Comparison of ENCODE assay signal across 8 mouse cellular contexts in genomic region chr11:32286695-32287492, GRCm38 (mm10). TPM values are rescaled to one million over a fixed set of nuclear protein-coding genes. Genes with fewer than 3 reads are reported as not detected.
DNase-seq lines count a peak whose midpoint lies in the region; ATAC-seq and TF ChIP-seq lines count a peak whose summit lies in the region.
"Not testable (repeated sequence)": the region's sequence is repeated elsewhere in the genome, so short reads cannot be mapped to it uniquely, and the experiment has no call there.

Gene Hbq1b (plus strand): TSS chr11:32286965.

- intact Hi-C loops in heart, postnatal 14 days (cut with DNase I): loop anchor here (1.0 to 5.0 kb wide), 3 partner anchors 35 to 104 kb away; no protein-coding TSS in a partner anchor

- peak; percentile 84 for ATAC-seq in forebrain, embryonic 15.5 days (replicated peaks)
- ATAC-seq in liver, embryonic 16.5 days (ENCODE audit: low read depth): not testable (repeated sequence)
- ATAC-seq in neural tube, embryonic 12.5 days (ENCODE audit: low FRiP score, low read depth): peak; percentile 78
- peak; percentile 74; the same call in 1 of the 2 replicates for ATAC-seq in stomach, postnatal 0 days (ENCODE audit: low FRiP score, low TSS enrichment)

- WGBS in forebrain, embryonic 15.5 days: 20% methylated on average over 32 of the region's 33 CpGs
- 13% methylated on average over 30 of the region's 33 CpGs for WGBS in liver, embryonic 16.5 days (ENCODE audit: insufficient replicate concordance)
- 23% methylated on average over 33 of the region's 33 CpGs for WGBS in neural tube, embryonic 12.5 days
- 24% methylated on average over 29 of the region's 33 CpGs for WGBS in stomach, postnatal 0 days

- TF ChIP-seq RAD21 in CH12.LX (IDR thresholded peaks at IDR 0.05; ENCODE audit: low read depth, low read length): peak; percentile 51

- not testable (repeated sequence) for H3K79me2 ChIP-seq in CH12.LX (replicated peaks; ENCODE audit: control insufficient read depth, extremely low read depth, insufficient read depth, poor library complexity, severe bottlenecking)

- TF ChIP-seq POLR2A in CH12.LX (IDR thresholded peaks at IDR 0.05; ENCODE audit: low read depth, low read length): not testable (repeated sequence)

- not testable (repeated sequence) for H3K36me3 ChIP-seq in CH12.LX (replicated peaks in 1 of 2; ENCODE audit: control insufficient read depth in 1 of 2, insufficient read depth in 1 of 2, low read length in 1 of 2); forebrain, embryonic 15.5 days; liver, embryonic 16.5 days (ENCODE audit: control insufficient read depth, insufficient read depth); neural tube, embryonic 12.5 days; stomach, postnatal 0 days (ENCODE audit: control insufficient read depth, insufficient read depth, low read length)

- in situ Hi-C loops in CH12.LX (cut with MboI; ENCODE audit: low pct_ligation_motif_present, low pct_unique_long_range_greater_than_20kb, low sequenced_read_pairs): loop anchor here (5.0 kb wide), 2 partner anchors 35 kb away; no protein-coding TSS in a partner anchor

- dilution Hi-C loops in CH12.LX (cut with MboI; ENCODE audit: extremely low pct_ligation_motif_present, extremely low pct_unique_long_range_greater_than_20kb, low sequenced_read_pairs): not testable (repeated sequence)

- H3K4me3 ChIP-seq in CH12.LX (replicated peaks in 1 of 3; ENCODE audit: low read depth in 2 of 3, low read length in 2 of 3, poor library complexity in 1 of 3); neural tube, embryonic 12.5 days; stomach, postnatal 0 days (ENCODE audit: low read depth, low read length): not testable (repeated sequence)
- H3K4me3 ChIP-seq in forebrain, embryonic 15.5 days: peak within 1 kb of the TSS; percentile 37
- H3K4me3 ChIP-seq in liver, embryonic 16.5 days (ENCODE audit: low read depth, low read length): peak within 1 kb of the TSS; percentile 65

- not testable (repeated sequence) for TF ChIP-seq EP300 in CH12.LX (IDR thresholded peaks at IDR 0.05; ENCODE audit: low read length); stomach, postnatal 0 days (optimal IDR thresholded peaks at IDR 0.05)

- H3K4me1 ChIP-seq in CH12.LX (ENCODE audit: control insufficient read depth in 1 of 2, insufficient read depth in 2 of 2): peaks cover 0 to 11% of the 10 kb centered on the region in 2 experiments; a peak in 2 of 4 replicates
- not testable (repeated sequence) for H3K4me1 ChIP-seq in forebrain, embryonic 15.5 days; neural tube, embryonic 12.5 days; stomach, postnatal 0 days (replicated peaks; ENCODE audit: control insufficient read depth, insufficient read depth)
- H3K4me1 ChIP-seq in liver, embryonic 16.5 days (ENCODE audit: control insufficient read depth, low read depth, low read length): peaks cover 28% of the 10 kb centered on the region

- H3K27ac ChIP-seq in CH12.LX (ENCODE audit: insufficient read depth, low read depth); forebrain, embryonic 15.5 days (replicated peaks); neural tube, embryonic 12.5 days; stomach, postnatal 0 days (replicated peaks): not testable (repeated sequence)
- peak within 1 kb of the TSS; percentile 98 for H3K27ac ChIP-seq in liver, embryonic 16.5 days (ENCODE audit: low read length)

- H3K27me3 ChIP-seq in CH12.LX (replicated peaks); forebrain, embryonic 15.5 days; liver, embryonic 16.5 days (ENCODE audit: control insufficient read depth, insufficient read depth, low read depth, low read length); neural tube, embryonic 12.5 days (replicated peaks); stomach, postnatal 0 days (ENCODE audit: control insufficient read depth, insufficient read depth, low read length): not testable (repeated sequence)

- not testable (repeated sequence) for H3K9ac ChIP-seq in CH12.LX (ENCODE audit: insufficient read depth, low read depth); neural tube, embryonic 12.5 days; stomach, postnatal 0 days (ENCODE audit: low read length)
- H3K9ac ChIP-seq in forebrain, embryonic 15.5 days (replicated peaks): peak within 1 kb of the TSS; percentile 41; the same call in 1 of the 2 replicates
- H3K9ac ChIP-seq in liver, embryonic 16.5 days (ENCODE audit: low read depth, low read length): peak within 1 kb of the TSS; percentile 63

- peak; percentile 71 to 79 for TF ChIP-seq CTCF in CH12.LX (conservative IDR thresholded peaks at IDR 0.05 in 1 of 2, IDR thresholded peaks at IDR 0.05 in 1 of 2; ENCODE audit: low read depth in 2 of 2, low read length in 2 of 2)
- TF ChIP-seq CTCF in stomach, postnatal 0 days (IDR thresholded peaks at IDR 0.05; ENCODE audit: low read depth): peak; percentile 81

- peak within 1 kb of the TSS; percentile 82 for H3K4me2 ChIP-seq in CH12.LX (ENCODE audit: insufficient read depth, low read depth, poor library complexity, severe bottlenecking)
- peak within 1 kb of the TSS; percentile 50 for H3K4me2 ChIP-seq in forebrain, embryonic 15.5 days (replicated peaks)
- H3K4me2 ChIP-seq in liver, embryonic 16.5 days (ENCODE audit: low read depth, low read length): peak within 1 kb of the TSS; percentile 39
- H3K4me2 ChIP-seq in neural tube, embryonic 12.5 days (replicated peaks): peak within 1 kb of the TSS; percentile 53
- peak within 1 kb of the TSS; percentile 45 for H3K4me2 ChIP-seq in stomach, postnatal 0 days (replicated peaks; ENCODE audit: low read depth)

- DNase-seq in CH12.LX (ENCODE audit: extremely low read depth): peak; percentile 54
- peak; percentile 74 for DNase-seq in cerebellum, adult 11 months
- peak; percentile 72 to 83 for DNase-seq in heart, postnatal 14 days
- DNase-seq in layer of hippocampus, adult 11-12 months (ENCODE audit: low spot score): peak; percentile 88
- peak; percentile 59 for DNase-seq in stomach, postnatal 0 days (ENCODE audit: low spot score)

- H3K9me3 ChIP-seq in CH12.LX (replicated peaks; ENCODE audit: low read length); forebrain, embryonic 15.5 days; liver, embryonic 16.5 days (replicated peaks; ENCODE audit: control insufficient read depth, low read length); neural tube, embryonic 12.5 days; stomach, postnatal 0 days (ENCODE audit: control insufficient read depth, low read length): not testable (repeated sequence)

TF ChIP-seq in CH12.LX, 34 proteins besides CTCF, POLR2A, EP300 and RAD21:
- TF ChIP-seq TCF12 (IDR thresholded peaks at IDR 0.05; ENCODE audit: low read depth, low read length) (0 out of 2 replicates have a peak, but pooled peaks have one; percentile 19), SMC3 (IDR thresholded peaks at IDR 0.05; ENCODE audit: low read depth, low read length) (peak; percentile 73), IRF4 (IDR thresholded peaks at IDR 0.05; ENCODE audit: low read depth, low read length) (peak; percentile 35; the same call in 1 of the 2 replicates), SIN3A (IDR thresholded peaks at IDR 0.05; ENCODE audit: low read length) (peak; percentile 27; the same call in 1 of the 2 replicates)
TF ChIP-seq in CH12.LX: peak in this region for 4; not testable (repeated sequence) for 30.

RNA-seq across cellular contexts. Expression of gene Hbq1b, which starts in this region (rescaled TPM):
- total RNA-seq in CH12.LX (2012; rRNA removed) (not detected in 2 replicates), CH12.LX (2014; rRNA removed) (not detected in 2 replicates)
- polyA plus RNA-seq in CH12.LX (2012; ENCODE audit: insufficient read length, low read depth): not detected in 2 replicates
- 1.6 and 2.5 TPM in 2 replicates for polyA plus RNA-seq in forebrain, embryonic 15.5 days (2015; fragmentation: Nextera tagmentation; extraction: Ambion mirVana)
- total RNA-seq in heart, postnatal 14 days (2021): 1 to 10 TPM; 2.9 TPM
- 158 and 159 TPM in 2 replicates for polyA plus RNA-seq in liver, embryonic 16.5 days (2015; fragmentation: Nextera tagmentation; extraction: Ambion mirVana)
- 3.2 and 3.3 TPM in 2 replicates for polyA plus RNA-seq in neural tube, embryonic 12.5 days (2016; fragmentation: Nextera tagmentation; extraction: Ambion mirVana)
- polyA plus RNA-seq in stomach, postnatal 0 days (2015; fragmentation: Nextera tagmentation; extraction: Ambion mirVana): 0.18 TPM in 1 of 2 replicates, not detected in the other

Comparison
In these comparisons a context has a peak if more than half of its experiments do, and no peak if none do; other contexts are left out.
1. RNA of gene Hbq1b (polyA plus RNA-seq): 158 to 159 TPM in liver, embryonic 16.5 days; 3.2 to 3.3 TPM in neural tube, embryonic 12.5 days, 1.6 to 2.5 TPM in forebrain, embryonic 15.5 days, 0.18 TPM in stomach, postnatal 0 days and not detected in CH12.LX; every median in the first group is over 10 times any median in the second.
2. Peak in DNase-seq and H3K4me2 ChIP-seq in CH12.LX; RNA of the gene not detected or under 1 TPM.
3. Peak in DNase-seq, ATAC-seq and H3K4me2 ChIP-seq in stomach, postnatal 0 days; RNA of the gene not detected or under 1 TPM.
4. Peak in every context shown above with its lines, with median percentiles within 50 percentile points of each other: DNase-seq and H3K4me2 ChIP-seq.